ENCODE assay signal across 7 mouse cellular contexts in genomic region chr6:124915942-124916694, GRCm38 (mm10). TPM values are rescaled to one million over a fixed set of nuclear protein-coding genes. Genes with fewer than 3 reads are reported as not detected.
DNase-seq lines count a peak whose midpoint lies in the region; ATAC-seq and TF ChIP-seq lines count a peak whose summit lies in the region.

No protein-coding gene starts in this region.

- peak overlapping the region; percentile 100 for H3K9ac ChIP-seq in neural tube, embryonic 12.5 days

- H3K4me1 ChIP-seq in E14TG2a.4 (replicated peaks; ENCODE audit: low read depth, low read length), result peaks cover 83% of the 10 kb centered on the region
- peaks cover 80% of the 10 kb centered on the region for H3K4me1 ChIP-seq in forebrain, embryonic 10.5 days
- peaks cover 55% of the 10 kb centered on the region for H3K4me1 ChIP-seq in neural tube, embryonic 12.5 days

- H3K4me2 ChIP-seq in neural tube, embryonic 12.5 days (replicated peaks), result peak overlapping the region; percentile 96

- 9% methylated on average over 12 of the region's 12 CpGs for WGBS in forebrain, embryonic 10.5 days
- WGBS in neural tube, embryonic 12.5 days, result 4% methylated on average over 12 of the region's 12 CpGs

- DNase-seq in CD4-positive helper T cell, adult 2 months (ENCODE audit: low read depth, low spot score), result peak; percentile 62
- no peak for DNase-seq in forebrain, embryonic 10.5 days (ENCODE audit: extremely low spot score, low spot score)
- DNase-seq in induced T-regulatory cell, adult 2 months (ENCODE audit: low read depth), result peak; percentile 58
- DNase-seq in left cerebral cortex, postnatal 14 days (ENCODE audit: low spot score in 2 of 2), result peak; percentile 70 to 94

- intact Hi-C loops in left cerebral cortex, postnatal 14 days (cut with DNase I), result loop anchor here (1.0 to 2.0 kb wide), 2 partner anchors 12 to 59 kb away; partner anchors contain the start of gene P3h3

- H3K9me3 ChIP-seq in E14TG2a.4 (ENCODE audit: low read length), result no peaks in the 10 kb centered on the region
- no peaks in the 10 kb centered on the region for H3K9me3 ChIP-seq in forebrain, embryonic 10.5 days
- H3K9me3 ChIP-seq in neural tube, embryonic 12.5 days, result no peaks in the 10 kb centered on the region

- peaks cover 36% of the 10 kb centered on the region for H3K36me3 ChIP-seq in E14TG2a.4 (ENCODE audit: insufficient read depth, low read length)
- peaks cover 31% of the 10 kb centered on the region for H3K36me3 ChIP-seq in forebrain, embryonic 10.5 days (replicated peaks)
- peaks cover 24% of the 10 kb centered on the region for H3K36me3 ChIP-seq in neural tube, embryonic 12.5 days

- H3K27me3 ChIP-seq in E14TG2a.4 (ENCODE audit: insufficient read depth, low read length), result no peaks in the 10 kb centered on the region
- H3K27me3 ChIP-seq in forebrain, embryonic 10.5 days (ENCODE audit: poor library complexity, severe bottlenecking), result peaks cover 24% of the 10 kb centered on the region
- no peaks in the 10 kb centered on the region for H3K27me3 ChIP-seq in neural tube, embryonic 12.5 days (replicated peaks)

- ATAC-seq in neural tube, embryonic 12.5 days (ENCODE audit: low FRiP score, low read depth), result no peak
- ATAC-seq in inflammation-experienced regulatory T-cells, adult 6 months, result no peak

- peak overlapping the region; percentile 100 for H3K27ac ChIP-seq in forebrain, embryonic 10.5 days
- H3K27ac ChIP-seq in neural tube, embryonic 12.5 days, result peak overlapping the region; percentile 100

- H3K4me3 ChIP-seq in E14TG2a.4 (replicated peaks; ENCODE audit: low read length), result peak overlapping the region; percentile 88
- peak overlapping the region; percentile 66 for H3K4me3 ChIP-seq in forebrain, embryonic 10.5 days
- H3K4me3 ChIP-seq in neural tube, embryonic 12.5 days, result peak overlapping the region; percentile 94

- TF ChIP-seq CTCF in E14TG2a.4 (conservative IDR thresholded peaks at IDR 0.05; ENCODE audit: low read length), result no peak

RNA-seq across cellular contexts. Expression of gene Ptms, which starts 3.8 kb away (rescaled TPM):
- 218 and 224 TPM in 2 replicates for polyA plus RNA-seq in forebrain, embryonic 10.5 days (2016; fragmentation: Nextera tagmentation; extraction: Ambion mirVana)
- 1,000 to 10,000 TPM; 1,161 to 1,212 TPM for total RNA-seq in left cerebral cortex, postnatal 14 days (2021)
- polyA plus RNA-seq in neural tube, embryonic 12.5 days (2016; fragmentation: Nextera tagmentation; extraction: Ambion mirVana), result 718 and 773 TPM in 2 replicates
- 10 to 100 TPM in 2 of 3 experiments, 1 to 10 TPM in 1; 9.5 to 15.5 (median 12.1) TPM for polyA plus RNA-seq in inflammation-experienced regulatory T-cells, adult 6 months (2017; shearing (Covaris generic))

RNA-seq across cellular contexts. Expression of gene Lag3, which starts 4.6 kb away (rescaled TPM):
- polyA plus RNA-seq in forebrain, embryonic 10.5 days (2016; fragmentation: Nextera tagmentation; extraction: Ambion mirVana), result 0.76 and 0.88 TPM in 2 replicates
- total RNA-seq in left cerebral cortex, postnatal 14 days (2021), result 1 to 10 TPM; 2.1 to 3.0 TPM
- polyA plus RNA-seq in neural tube, embryonic 12.5 days (2016; fragmentation: Nextera tagmentation; extraction: Ambion mirVana), result 1.8 and 2.2 TPM in 2 replicates
- 10 to 100 TPM; 30.8 to 40.1 (median 38.3) TPM for polyA plus RNA-seq in inflammation-experienced regulatory T-cells, adult 6 months (2017; shearing (Covaris generic))

RNA-seq across cellular contexts. Expression of gene Mlf2, which starts 15.1 kb away (rescaled TPM):
- polyA plus RNA-seq in forebrain, embryonic 10.5 days (2016; fragmentation: Nextera tagmentation; extraction: Ambion mirVana), result 388 and 398 TPM in 2 replicates
- 100 to 1,000 TPM; 670 to 685 TPM for total RNA-seq in left cerebral cortex, postnatal 14 days (2021)
- 546 and 556 TPM in 2 replicates for polyA plus RNA-seq in neural tube, embryonic 12.5 days (2016; fragmentation: Nextera tagmentation; extraction: Ambion mirVana)
- polyA plus RNA-seq in inflammation-experienced regulatory T-cells, adult 6 months (2017; shearing (Covaris generic)), result 10 to 100 TPM; 35.6 to 70.5 (median 42.2) TPM

RNA-seq across cellular contexts. Expression of gene Cd4, which starts 28.1 kb away (rescaled TPM):
- polyA plus RNA-seq in forebrain, embryonic 10.5 days (2016; fragmentation: Nextera tagmentation; extraction: Ambion mirVana), result 0.17 TPM in 1 of 2 replicates, not detected in the other
- 1 to 10 TPM; 1.1 to 1.5 TPM for total RNA-seq in left cerebral cortex, postnatal 14 days (2021)
- polyA plus RNA-seq in neural tube, embryonic 12.5 days (2016; fragmentation: Nextera tagmentation; extraction: Ambion mirVana), result 0.06 TPM in 1 of 2 replicates, not detected in the other
- polyA plus RNA-seq in inflammation-experienced regulatory T-cells, adult 6 months (2017; shearing (Covaris generic)), result 100 to 1,000 TPM; 319 to 446 (median 407) TPM

RNA-seq across cellular contexts. Expression of gene Cops7a, which starts 49.2 kb away (rescaled TPM):
- 136 and 143 TPM in 2 replicates for polyA plus RNA-seq in forebrain, embryonic 10.5 days (2016; fragmentation: Nextera tagmentation; extraction: Ambion mirVana)
- 100 to 1,000 TPM; 140 to 142 TPM for total RNA-seq in left cerebral cortex, postnatal 14 days (2021)
- 91.5 and 99.8 TPM in 2 replicates for polyA plus RNA-seq in neural tube, embryonic 12.5 days (2016; fragmentation: Nextera tagmentation; extraction: Ambion mirVana)
- polyA plus RNA-seq in inflammation-experienced regulatory T-cells, adult 6 months (2017; shearing (Covaris generic)), result 10 to 100 TPM; 36.7 to 65.7 (median 62.6) TPM

Comparison
In these comparisons a context has a peak if more than half of its experiments do, and no peak if none do; other contexts are left out.
1. RNA of gene Ptms, which starts 3.8 kb away (polyA plus RNA-seq): 718 to 773 TPM in neural tube, embryonic 12.5 days and 218 to 224 TPM in forebrain, embryonic 10.5 days; 9.5 to 15.5 TPM in inflammation-experienced regulatory T-cells, adult 6 months; every median in the first group is over 10 times any median in the second.
2. Peak in every context shown above with its lines, with median percentiles within 50 percentile points of each other: H3K4me3 ChIP-seq.